Mouse (Mus musculus) C2C12 (cell line): Measurements from ENCODE around the gene Stxbp1.

Experiments
- CEBPB ChIP-seq: IDR thresholded peaks from one replicate; pipeline ENCODE4 v1.6.1; 2011; ENCODE audit warnings: low read depth, mild to moderate bottlenecking, control low read depth, moderate library complexity
- CTCF ChIP-seq: IDR thresholded peaks from one replicate; pipeline ENCODE4 v1.5.1; 2011; ENCODE audit not compliant: control insufficient read depth, insufficient read depth, insufficient read length
- FOSL1 ChIP-seq: IDR thresholded peaks from one replicate; pipeline ENCODE4 v1.8.0; 2011; ENCODE audit warnings: mild to moderate bottlenecking, low read length; ENCODE audit not compliant: poor library complexity, insufficient read depth, severe bottlenecking
- MAX ChIP-seq: IDR thresholded peaks from one replicate; pipeline ENCODE4 v1.6.1; 2011; ENCODE audit warnings: mild to moderate bottlenecking, control low read depth
- MYOD1 ChIP-seq: IDR thresholded peaks from one replicate; pipeline ENCODE4 v1.6.1; 2011; ENCODE audit warnings: low read depth; ENCODE audit not compliant: control insufficient read depth, insufficient read length
- MYOG ChIP-seq: IDR thresholded peaks from one replicate; pipeline ENCODE4 v1.6.1; 2011; ENCODE audit not compliant: control insufficient read depth, insufficient read length; ENCODE audit errors: extremely low read depth
- USF1 ChIP-seq: IDR thresholded peaks from one replicate; pipeline ENCODE4 v1.6.1; 2011; ENCODE audit warnings: low read depth, mild to moderate bottlenecking, control low read depth, moderate library complexity

DNA sequence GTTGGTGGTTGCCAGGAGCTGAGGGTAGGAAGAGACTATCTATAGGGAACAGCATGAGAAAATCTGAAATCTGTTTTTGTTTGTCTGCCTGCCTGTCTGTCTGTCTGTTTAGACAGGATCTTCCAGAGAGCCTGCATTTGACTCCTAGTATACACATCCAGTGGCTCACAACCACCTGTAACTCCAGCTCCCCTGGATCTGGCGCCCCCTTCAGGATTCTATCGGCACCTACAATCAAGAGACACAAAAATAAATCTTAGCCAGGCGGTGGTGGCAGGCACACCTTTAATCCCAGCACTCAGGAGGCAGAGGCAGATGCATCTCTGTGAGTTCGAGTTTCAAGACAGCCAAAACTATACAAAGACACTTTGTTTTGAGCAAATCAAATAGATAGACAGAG, 4.5 kb downstream of the Stxbp1 start:
- no peak for TF ChIP-seq MYOD1
- TF ChIP-seq CTCF, result no peak
- TF ChIP-seq MAX, result no peak
- no peak for TF ChIP-seq FOSL1
- TF ChIP-seq USF1, result no peak
- no peak for TF ChIP-seq MYOG
- no peak for TF ChIP-seq CEBPB
